Mouse (Mus musculus): ENCODE results near the gene Otud4.
"Not testable (repeated sequence)": the region's sequence is repeated elsewhere in the genome, so short reads cannot be mapped to it uniquely, and the experiment has no call there.

Gene Otud4

DNA sequence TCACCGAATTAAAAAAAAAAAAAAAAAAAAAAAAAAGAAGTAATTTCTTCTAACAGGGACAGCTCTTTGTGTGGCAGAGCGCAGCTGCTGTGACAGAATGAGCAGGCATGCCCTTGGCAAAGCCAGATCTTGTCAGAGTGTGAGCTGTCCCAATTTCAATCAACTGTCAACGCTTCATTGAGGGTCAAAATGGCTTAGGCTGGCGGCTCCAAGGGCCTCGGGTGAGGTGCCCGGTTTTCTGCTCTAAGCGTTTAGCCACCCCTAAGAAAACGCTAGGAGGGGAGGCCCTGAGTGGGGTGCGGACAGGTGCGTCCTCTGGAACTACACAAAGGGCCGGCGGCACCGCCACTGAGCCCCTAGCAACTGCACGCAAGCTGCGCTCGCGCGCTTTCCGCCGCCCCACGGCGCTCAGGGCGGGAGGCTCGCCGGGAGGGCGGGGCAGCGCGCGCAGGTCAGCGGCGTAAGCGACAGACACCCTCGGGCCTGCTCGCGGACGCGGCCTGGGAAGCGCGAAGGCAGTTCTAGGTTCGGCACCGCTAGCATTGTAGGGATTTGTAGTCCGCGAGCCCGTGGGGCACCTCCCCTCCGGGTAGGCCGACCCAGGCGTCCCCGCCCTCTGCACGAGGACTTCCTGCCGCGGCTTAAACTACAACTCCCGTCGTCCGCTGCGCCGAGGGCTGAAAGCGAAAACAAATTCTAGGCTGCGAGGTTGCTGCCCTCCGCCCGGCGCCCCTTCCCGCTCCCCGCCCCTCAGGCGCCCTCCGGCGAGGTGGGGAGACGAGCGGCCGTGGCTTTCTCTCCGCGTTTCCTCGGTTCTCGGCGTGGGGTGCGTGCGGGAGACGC lies 490 bp upstream of the Otud4 start:
- DNase-seq = peak; percentile 97 to 98

DNA sequence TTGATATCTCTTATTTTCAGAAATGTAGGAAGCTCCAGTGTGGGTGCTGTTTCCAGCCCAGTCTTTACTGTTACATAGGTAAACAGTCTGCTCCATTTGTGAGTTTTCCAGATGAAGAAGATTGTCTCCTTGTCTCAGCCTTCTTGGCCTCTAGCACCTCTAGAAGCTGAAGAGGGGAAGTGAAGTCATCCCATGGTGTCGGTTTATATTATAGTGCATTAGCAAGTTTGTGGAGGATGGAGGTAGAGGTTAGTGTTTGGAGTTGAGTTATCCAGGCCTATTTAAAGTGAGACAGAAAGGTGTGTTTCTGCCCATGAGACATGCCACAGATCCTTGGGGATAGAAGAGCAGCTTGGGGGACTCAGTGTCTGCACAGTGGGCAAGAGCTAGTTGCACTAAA lies 1.7 kb downstream of the Otud4 start:
- DNase-seq = no peak

DNA sequence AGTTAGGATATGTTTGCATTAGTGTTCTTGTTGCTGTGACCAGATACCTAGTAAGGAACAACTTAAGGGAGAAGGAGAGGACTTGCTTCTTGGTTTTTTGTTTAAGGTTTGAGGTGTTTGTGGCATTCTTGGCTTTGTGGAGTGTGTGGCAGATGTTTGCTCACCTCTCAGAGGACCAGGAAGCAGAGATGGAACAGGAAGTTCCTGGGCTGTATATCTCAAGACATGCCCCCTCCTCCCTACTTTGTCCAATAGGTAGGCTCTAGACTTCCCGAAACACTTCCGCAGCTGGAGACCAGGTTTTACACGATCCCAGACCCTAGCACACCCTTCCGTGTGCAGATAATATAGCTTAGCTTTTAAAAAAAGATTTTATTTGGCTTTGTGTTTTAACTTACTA lies 10.2 kb downstream of the Otud4 start:
- DNase-seq = no peak

DNA sequence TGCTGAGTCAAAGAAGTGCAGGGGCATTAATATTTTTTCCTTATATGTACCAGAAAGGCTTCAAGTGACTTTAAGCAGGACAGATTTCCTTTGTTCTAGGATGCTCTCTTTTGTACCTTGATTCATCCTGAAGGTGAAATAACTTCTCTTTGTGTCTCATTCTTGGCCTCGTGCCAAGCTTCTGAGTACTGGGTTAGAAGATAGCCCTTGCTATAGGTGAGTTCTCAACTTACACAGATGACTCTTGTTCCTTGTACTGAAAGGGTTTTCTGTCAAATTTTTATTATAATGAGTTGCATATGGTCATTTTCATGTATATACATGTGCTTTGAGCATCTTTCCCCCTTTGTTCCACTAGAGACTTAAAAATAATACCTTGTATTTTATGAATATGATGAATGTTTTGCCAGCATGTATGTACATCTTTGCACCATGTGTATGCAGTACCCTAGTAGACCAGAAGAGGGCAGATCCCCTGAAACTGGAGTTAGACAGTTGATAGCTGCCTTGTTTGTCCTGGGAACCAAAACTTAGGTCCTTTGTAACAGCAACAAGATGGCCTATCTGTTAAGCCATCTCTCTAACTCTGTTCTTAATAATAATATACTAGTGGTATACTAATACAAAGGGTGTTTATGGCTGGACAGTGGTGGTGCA lies 10.9 kb downstream of the Otud4 start:
- peak; percentile 14 to 29 for DNase-seq

DNA sequence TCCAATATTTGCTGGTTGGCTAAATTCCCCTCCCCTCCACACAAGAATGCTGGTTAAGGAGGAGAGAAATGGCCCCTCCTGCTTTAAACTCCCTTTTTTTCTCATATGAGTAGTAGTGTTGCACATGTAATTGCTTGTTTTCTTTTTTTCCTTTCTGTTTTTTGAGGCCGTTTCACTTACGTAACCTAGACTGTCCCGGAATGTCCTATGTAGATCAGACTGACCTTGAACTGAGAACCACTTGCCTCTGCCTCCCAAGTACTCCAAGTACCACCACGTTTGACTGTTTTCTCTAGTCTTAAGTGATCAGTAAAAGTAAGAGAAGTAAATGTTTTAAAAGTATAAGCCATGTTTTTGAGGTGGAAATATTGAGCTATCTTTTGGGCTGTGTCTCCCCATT lies 14.3 kb downstream of the Otud4 start:
- no peak for DNase-seq

DNA sequence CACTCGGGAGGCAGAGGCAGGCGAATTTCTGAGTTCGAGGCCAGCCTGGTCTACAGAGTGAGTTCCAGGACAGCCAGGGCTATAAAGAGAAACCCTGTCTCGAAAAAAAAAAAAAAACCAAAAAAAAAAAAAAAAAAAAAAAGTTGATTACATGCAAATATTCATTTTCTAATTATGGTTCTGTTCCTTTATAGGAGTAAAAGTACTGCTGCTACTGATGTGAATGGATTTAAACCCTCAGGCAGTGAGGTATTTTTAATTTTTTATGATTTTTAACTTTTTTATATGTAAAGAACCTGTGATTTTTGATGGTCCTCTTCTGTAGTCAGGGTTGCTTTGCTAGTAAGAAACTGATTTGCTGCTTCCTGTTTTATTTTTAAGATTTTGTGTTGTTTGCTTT lies 19.3 kb downstream of the Otud4 start:
- not testable (repeated sequence) for DNase-seq

DNA sequence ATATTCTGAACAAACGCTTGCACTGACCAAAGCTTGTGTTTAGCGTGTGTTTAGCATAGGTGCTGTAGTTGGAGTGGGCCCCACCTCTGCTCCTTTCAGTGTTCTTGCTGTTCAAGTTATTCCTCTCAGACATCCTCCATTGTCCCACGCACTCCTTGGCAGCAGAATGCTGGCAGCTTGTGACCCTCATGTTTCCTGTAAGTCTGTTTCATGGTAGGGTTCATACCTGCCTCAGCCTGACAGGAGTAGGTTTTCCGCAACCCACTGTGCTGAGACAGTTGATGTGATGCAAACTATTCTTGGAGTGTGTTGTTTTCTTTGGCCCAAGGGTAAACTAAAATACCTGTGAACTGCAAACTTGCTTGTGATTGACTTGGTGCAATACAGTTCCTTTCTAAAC lies 37.0 kb downstream of the Otud4 start:
- peak in 1 of 2 experiments; percentile 5 for DNase-seq

DNA sequence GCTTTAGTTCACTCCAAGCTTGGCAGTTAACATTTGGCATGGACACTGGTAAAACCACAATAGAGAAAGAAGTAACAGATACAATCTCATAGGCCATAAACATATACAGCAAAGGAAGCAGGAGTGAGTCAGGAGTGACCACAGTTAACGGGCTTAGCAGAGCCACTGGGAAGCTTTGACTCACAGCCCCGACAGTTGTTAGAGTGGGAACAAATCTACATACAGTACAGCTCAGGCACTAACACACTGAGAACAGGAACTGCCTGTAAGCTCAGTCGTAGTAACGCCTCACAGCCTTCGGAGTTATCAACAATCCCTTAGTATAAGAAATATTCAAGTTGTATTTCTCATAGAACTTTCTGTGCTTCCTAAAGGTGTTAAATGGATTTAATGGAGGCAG lies 39.6 kb downstream of the Otud4 start:
- DNase-seq = no peak

DNA sequence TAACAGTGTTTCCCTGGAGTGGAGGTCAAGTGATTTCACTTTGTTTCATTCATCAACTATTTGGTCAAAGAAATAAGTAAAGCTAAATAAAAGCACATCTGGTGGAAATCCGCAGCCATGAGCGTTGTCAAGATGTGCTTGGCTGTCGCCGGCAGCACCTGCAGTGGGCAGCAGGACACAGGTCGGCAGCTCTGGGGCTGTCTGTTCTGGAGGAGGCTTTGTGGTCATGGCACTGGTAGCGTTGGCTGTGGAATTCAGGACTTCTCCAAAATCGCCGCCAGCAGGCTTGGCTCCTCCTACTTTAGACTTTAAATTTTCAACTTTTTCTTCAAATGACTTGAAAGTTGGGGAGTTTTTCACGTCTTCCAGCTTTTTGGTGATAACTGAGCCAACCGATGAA lies 40.7 kb downstream of the Otud4 start:
- DNase-seq = peak in 1 of 2 experiments; percentile 28

DNA sequence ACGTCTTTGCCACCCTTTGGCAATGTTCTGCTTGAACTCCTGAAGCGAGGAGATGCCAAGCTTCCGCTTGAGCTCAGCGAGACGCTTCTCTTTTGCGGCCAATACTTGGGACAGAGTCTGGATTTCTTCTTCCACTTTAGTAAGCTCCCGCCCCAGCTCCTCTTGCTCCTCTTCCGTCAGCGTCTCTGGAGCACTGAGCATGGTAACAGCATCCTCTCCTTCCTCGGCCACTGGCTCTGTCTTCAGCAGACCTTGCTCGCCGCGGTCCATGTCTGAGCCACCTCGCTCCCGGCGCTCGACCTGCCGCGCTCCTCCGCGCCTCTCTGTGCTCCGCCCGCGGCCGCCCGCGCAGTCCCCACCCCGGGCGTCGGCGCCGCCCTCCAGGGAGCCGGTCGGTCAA lies 41.1 kb downstream of the Otud4 start:
- DNase-seq = peak; percentile 36 to 54

DNA sequence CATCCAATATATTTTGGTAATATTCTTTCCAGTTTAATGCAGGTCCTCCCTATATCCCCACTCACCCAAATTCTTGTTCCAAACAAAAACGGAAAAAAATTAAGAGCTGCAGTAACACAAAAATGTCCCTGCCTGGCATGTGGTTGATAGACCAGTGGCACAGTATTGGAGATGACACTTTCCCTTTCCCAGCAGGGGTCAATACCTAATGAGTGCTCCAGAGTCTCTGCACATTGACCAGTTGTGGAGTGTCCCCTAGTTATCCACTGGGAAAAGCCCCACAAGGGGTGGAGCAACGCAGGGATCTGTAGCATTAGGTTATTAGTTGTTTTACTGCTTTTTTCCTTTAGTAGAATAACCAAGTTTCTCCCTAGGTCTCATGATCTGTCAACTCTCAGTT lies 41.5 kb downstream of the Otud4 start:
- DNase-seq = no peak

DNA sequence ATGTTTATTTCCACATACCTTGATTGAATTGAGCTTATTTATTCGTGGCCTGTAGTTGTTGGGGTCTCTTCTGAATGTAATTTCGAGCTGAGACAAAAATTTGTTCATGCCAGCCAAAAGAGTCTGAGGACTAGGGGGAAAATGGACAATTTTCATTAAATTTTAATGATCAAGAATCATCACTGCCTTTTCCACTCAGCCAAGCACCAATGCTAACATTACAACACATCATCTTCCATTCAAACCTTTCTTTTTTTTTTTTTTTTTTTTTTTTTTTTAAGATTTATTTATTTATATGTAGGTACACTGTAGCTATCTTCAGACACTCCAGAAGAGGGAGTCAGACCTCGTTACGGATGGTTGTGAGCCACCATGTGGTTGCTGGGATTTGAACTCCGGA lies 46.5 kb downstream of the Otud4 start:
- not testable (repeated sequence) for DNase-seq

DNA sequence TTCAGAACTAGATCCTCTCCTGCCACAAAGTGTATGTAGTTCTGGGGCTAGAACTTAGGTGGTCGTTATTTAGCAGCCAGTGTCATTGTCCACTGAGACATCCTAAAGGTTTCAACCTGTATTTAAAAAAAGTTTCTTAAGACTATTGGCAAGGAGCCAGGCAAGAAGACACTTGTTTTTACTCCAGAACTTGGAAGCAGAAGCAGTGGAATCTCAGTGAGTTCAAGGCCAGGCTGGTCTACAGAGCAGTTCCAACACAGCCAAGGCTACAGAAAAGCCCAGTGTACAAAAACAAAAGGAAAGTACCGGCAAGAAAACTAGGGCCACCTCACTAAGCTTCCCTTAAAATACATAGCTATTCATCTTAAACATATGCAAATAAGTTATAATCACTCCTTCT lies 53.1 kb downstream of the Otud4 start:
- no peak for DNase-seq

DNA sequence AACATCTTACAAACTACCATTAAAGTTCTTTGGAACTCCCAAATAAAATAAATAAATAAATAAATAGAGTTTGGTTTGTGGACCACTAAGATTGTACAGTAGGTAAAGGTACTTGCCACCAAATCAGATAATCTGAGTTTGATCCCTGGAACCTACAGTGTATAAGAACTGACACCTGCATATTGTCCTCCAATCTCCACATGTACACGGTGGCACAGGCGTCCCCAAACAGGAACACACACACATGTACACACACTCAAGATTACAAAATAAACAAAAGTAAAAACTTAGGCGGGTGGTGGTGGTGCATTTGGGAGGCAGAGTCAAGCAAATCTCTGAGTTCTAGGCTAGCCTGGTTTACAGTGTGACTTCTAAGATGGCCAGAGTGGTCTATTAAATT lies 67.3 kb downstream of the Otud4 start:
- DNase-seq = no peak

DNA sequence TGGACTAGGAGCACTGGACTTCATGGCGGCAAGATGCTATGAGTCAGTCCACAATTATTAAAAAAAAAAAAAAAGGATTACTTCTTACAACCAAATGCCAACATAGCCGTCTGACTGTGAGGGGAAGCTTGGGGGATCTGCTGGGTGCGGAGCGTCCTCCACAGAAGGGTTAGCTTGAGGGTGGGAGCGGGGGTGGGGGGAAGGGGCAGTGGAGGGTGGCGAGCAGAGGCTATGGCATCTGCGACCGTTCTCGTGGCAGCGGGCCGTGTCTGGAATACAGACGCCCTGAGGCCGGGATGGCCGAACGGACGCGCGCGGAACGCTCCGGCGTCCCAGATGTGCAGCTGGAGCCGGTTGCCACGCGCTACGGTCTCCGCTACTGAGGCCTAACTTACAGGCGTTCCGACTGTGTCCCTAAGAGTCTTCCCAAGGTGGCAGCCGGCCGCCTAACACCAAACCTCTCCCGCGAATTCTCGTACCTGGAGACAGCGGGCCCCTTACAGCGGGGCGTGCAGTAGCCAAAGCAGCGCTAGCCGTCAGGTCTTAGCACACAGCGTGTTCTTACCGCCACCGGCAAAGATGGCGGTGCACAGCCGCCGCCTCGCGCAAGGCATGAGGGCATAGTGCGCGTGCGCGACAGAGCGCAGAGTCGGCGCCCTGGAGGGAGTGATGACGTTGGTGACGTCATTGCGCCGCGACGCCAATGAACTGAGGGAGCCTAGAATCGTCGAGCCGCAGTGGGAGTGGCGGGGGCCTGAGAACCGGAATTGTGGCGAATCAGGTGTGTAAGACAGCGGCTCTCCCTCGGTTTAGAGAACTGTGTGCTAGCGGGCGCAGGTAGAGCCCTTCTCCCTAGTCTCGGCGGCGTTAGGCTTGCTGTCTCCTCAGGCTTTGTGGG lies 71.9 kb downstream of the Otud4 start, which contains the start of the genes Abce1 and Anapc10:
Gene Abce1, minus strand, starts transcription at position 677 of the 898 bp plus-strand sequence.
Gene Anapc10, plus strand, starts transcription at position 757 of the 898 bp plus-strand sequence.
- peak; percentile 100 for DNase-seq

DNA sequence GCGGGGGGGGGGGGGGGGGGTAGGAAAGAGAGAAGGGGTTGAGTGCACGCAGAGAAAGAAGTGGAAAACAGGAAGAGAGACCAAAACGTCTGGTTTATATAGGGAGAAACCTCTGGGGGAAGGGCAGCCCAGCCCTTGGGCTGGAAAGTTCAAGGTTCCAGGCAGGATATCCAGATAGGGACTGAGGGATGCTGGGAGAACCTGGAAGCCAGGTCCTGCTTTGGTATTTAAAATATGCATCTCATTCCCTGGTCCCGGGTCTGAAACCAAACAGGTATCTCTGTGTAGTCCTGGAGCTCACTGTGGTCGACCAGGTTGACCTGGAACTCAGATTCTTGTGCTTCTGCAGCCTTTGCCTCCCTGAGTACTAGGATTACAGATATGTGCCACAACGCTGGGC lies 73.3 kb downstream of the Otud4 start:
- no peak for DNase-seq

DNA sequence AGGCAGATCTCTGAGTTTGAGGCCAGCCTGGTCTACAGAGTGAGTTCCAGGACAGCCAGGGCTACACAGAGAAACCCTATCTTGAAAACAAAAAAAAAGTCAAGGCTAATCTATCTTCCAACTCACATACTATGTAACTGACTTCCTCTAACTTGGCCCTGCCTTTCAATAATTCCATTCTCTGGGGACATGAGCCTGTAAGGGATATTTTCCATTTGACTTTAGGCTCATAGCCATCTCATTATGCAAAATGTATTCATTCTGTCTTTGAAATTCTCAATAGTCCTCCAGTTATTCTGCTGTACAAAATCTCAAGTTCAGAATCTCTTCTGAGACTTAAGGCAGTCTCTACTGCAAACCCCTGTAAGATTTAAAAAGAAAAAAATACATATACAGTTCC lies 82.1 kb downstream of the Otud4 start:
- DNase-seq = no peak

DNA sequence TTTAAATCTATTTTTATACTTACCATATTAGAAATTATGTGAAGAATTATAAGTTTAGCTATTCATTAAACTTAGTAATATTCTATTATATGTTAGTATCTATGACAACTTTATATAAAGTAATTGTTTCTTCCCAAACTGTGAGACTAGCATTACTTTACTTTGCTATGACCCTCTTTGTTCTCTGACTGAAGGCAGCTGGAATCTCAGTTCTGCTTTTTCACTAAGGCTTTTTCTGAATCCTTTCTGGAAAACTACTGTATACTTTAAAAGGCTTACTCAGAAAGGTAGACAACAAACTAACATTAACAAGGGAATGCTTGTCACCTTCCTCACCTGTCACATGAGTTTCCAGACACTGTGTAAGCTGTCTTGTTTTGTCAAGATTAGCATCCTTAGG lies 83.9 kb downstream of the Otud4 start:
- DNase-seq = no peak

DNA sequence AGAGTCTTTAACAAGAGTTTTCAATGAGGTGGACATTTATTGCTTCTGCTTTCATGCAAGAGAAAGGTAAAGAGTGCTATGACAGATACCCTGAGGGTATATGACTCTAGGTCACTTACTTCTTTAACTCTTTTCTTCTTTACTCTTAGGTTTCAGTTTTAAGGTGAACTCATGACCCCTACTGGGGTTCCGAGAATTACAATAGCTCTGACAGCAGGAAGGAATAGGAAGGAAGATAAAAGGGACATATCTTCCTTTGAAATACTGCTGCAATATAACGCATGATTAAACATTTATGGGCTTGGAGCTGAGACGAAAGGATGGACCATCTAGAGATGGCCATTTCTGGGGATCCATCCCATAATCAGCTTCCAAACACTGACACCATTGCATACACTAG lies 85.2 kb downstream of the Otud4 start:
- DNase-seq = no peak
